Mouse (Mus musculus): ENCODE measurements around the gene Acsf3. TPM values are rescaled to one million over a fixed set of nuclear protein-coding genes. Genes with fewer than 3 reads are reported as not detected.

Acsf3 gene
- total RNA-seq, 1 experiment = 11.7 TPM

DNA sequence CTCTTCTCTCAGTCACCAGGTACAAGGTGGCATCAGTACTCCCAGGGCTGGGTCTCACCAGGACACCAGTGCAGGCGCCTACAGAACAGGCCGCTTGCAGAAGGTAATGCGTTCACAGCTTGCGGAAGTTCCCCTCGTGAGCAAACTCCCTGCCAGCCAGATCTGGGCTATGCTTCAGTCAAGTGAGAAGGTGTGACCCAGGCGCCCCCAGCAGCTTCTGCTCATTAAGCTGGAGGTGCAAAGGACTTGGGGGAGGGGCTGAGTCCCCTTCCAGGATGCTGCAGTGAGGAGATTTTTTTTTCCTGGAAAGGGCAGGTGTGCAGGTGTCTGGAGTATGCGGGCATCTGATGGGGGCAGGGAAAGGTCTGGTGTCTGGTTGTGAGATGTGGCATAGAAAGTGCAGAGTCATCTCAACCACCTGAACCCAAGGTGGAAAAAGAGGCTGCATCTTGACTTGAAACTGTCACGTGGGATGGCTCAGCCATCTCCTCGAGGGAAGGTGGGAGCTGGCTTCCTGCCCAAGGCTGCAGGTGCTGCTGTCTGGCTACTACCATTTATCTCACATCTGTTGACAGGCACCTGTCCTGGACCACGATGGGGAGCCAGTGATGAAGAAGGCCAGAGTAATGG lies 2.7 kb upstream of the Acsf3 start:
- TF ChIP-seq ZC3H11A (IDR thresholded peaks at IDR 0.05; ENCODE audit: borderline replicate concordance, low read depth, low read length) (no peak), HCFC1 (IDR thresholded peaks at IDR 0.05; ENCODE audit: borderline replicate concordance, insufficient read depth, low read length) (no peak), CHD2 (IDR thresholded peaks at IDR 0.05; ENCODE audit: low read depth, low read length) (no peak), ZNF384 (IDR thresholded peaks at IDR 0.05; ENCODE audit: low read depth, low read length) (no peak), MAFK (IDR thresholded peaks at IDR 0.05; ENCODE audit: insufficient read depth, low read depth, low read length) (no peak)
- H3K4me3 ChIP-seq (ENCODE audit: insufficient read depth in 1 of 2, low read depth in 1 of 2, low read length in 2 of 2, poor library complexity in 1 of 2, severe bottlenecking in 1 of 2) = no peak overlapping the region
- no peak overlapping the region for H3K9ac ChIP-seq (ENCODE audit: insufficient read depth, low read depth, low read length, poor library complexity, severe bottlenecking)
- H3K4me1 ChIP-seq (ENCODE audit: control insufficient read depth in 2 of 2, insufficient read depth in 2 of 2, low read length in 2 of 2, poor library complexity in 1 of 2) = peaks cover 2 to 3% of the 10 kb centered on the region in 2 experiments; a peak in 1 of 4 replicates
- H3K9me3 ChIP-seq (ENCODE audit: control insufficient read depth, insufficient read depth, low read depth, low read length) = no peaks in the 10 kb centered on the region
- no peaks in the 10 kb centered on the region for H3K36me3 ChIP-seq (ENCODE audit: control insufficient read depth, insufficient read depth, low read length, poor library complexity, severe bottlenecking)
- in situ Hi-C loops (cut with MboI; ENCODE audit: low sequenced_read_pairs in 2 of 2, unreplicated experiment in 2 of 2) = no loop called here
- H3K27ac ChIP-seq (ENCODE audit: insufficient read depth, low read depth, low read length, poor library complexity, severe bottlenecking) = no peak overlapping the region
- DNase-seq (ENCODE audit: low read depth, low spot score) = no peak

DNA sequence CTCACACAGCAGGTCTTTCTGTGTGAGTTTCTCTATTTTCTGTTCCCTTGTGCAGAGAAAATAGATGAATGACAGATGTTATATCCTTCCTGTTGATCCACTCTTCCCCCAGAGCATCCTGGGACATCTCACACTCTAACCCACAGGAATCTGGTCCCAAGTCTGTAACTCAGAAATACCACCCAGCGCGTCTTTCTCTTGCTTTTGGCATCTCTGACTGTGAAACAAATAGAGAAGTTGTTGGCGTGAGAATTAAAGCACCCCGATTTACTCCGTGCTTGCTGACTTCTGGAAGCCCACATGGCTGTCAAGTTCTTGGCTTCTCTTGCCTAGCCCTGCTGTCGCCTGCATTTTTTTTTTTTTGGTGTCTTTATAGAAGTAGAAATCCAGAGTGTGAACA lies 2.4 kb downstream of the Acsf3 start:
- peaks cover 5% of the 10 kb centered on the region; the same call in 1 of the 2 replicates for H3K36me3 ChIP-seq (ENCODE audit: control insufficient read depth, insufficient read depth, low read length, poor library complexity, severe bottlenecking)
- H3K4me1 ChIP-seq (ENCODE audit: control insufficient read depth in 2 of 2, insufficient read depth in 2 of 2, low read length in 2 of 2, poor library complexity in 1 of 2) = peaks cover 2% of the 10 kb centered on the region in 2 experiments; a peak in 1 of 4 replicates
- DNase-seq (ENCODE audit: low read depth, low spot score) = no peak
- in situ Hi-C loops (cut with MboI; ENCODE audit: low sequenced_read_pairs in 2 of 2, unreplicated experiment in 2 of 2) = no loop called here
- no peaks in the 10 kb centered on the region for H3K9me3 ChIP-seq (ENCODE audit: control insufficient read depth, insufficient read depth, low read depth, low read length)
- H3K4me3 ChIP-seq (ENCODE audit: insufficient read depth in 1 of 2, low read depth in 1 of 2, low read length in 2 of 2, poor library complexity in 1 of 2, severe bottlenecking in 1 of 2) = no peak overlapping the region
- no peak for TF ChIP-seq ZC3H11A (IDR thresholded peaks at IDR 0.05; ENCODE audit: borderline replicate concordance, low read depth, low read length)
- TF ChIP-seq MAFK (IDR thresholded peaks at IDR 0.05; ENCODE audit: insufficient read depth, low read depth, low read length) = no peak
- no peak for TF ChIP-seq HCFC1 (IDR thresholded peaks at IDR 0.05; ENCODE audit: borderline replicate concordance, insufficient read depth, low read length)
- TF ChIP-seq ZNF384 (IDR thresholded peaks at IDR 0.05; ENCODE audit: low read depth, low read length) = no peak
- no peak for TF ChIP-seq CHD2 (IDR thresholded peaks at IDR 0.05; ENCODE audit: low read depth, low read length)
- no peak overlapping the region for H3K27ac ChIP-seq (ENCODE audit: insufficient read depth, low read depth, low read length, poor library complexity, severe bottlenecking)
- H3K9ac ChIP-seq (ENCODE audit: insufficient read depth, low read depth, low read length, poor library complexity, severe bottlenecking) = no peak overlapping the region

GRCm38 (mm10) chr8:122778703-122779239 lies 3.5 kb downstream of the Acsf3 start:
- H3K27ac ChIP-seq (ENCODE audit: insufficient read depth, low read depth, low read length, poor library complexity, severe bottlenecking) = no peak overlapping the region
- in situ Hi-C loops (cut with MboI; ENCODE audit: low sequenced_read_pairs in 2 of 2, unreplicated experiment in 2 of 2) = no loop called here
- peaks cover 5% of the 10 kb centered on the region; the same call in 1 of the 2 replicates for H3K36me3 ChIP-seq (ENCODE audit: control insufficient read depth, insufficient read depth, low read length, poor library complexity, severe bottlenecking)
- TF ChIP-seq ZC3H11A (IDR thresholded peaks at IDR 0.05; ENCODE audit: borderline replicate concordance, low read depth, low read length) = no peak
- TF ChIP-seq ZNF384 (IDR thresholded peaks at IDR 0.05; ENCODE audit: low read depth, low read length) = no peak
- no peak for TF ChIP-seq CHD2 (IDR thresholded peaks at IDR 0.05; ENCODE audit: low read depth, low read length)
- no peak for TF ChIP-seq HCFC1 (IDR thresholded peaks at IDR 0.05; ENCODE audit: borderline replicate concordance, insufficient read depth, low read length)
- no peak for TF ChIP-seq MAFK (IDR thresholded peaks at IDR 0.05; ENCODE audit: insufficient read depth, low read depth, low read length)
- H3K4me3 ChIP-seq (ENCODE audit: insufficient read depth in 1 of 2, low read depth in 1 of 2, low read length in 2 of 2, poor library complexity in 1 of 2, severe bottlenecking in 1 of 2) = no peak overlapping the region
- peaks cover 2% of the 10 kb centered on the region in 2 experiments; a peak in 1 of 4 replicates for H3K4me1 ChIP-seq (ENCODE audit: control insufficient read depth in 2 of 2, insufficient read depth in 2 of 2, low read length in 2 of 2, poor library complexity in 1 of 2)
- H3K9ac ChIP-seq (ENCODE audit: insufficient read depth, low read depth, low read length, poor library complexity, severe bottlenecking) = no peak overlapping the region
- H3K9me3 ChIP-seq (ENCODE audit: control insufficient read depth, insufficient read depth, low read depth, low read length) = no peaks in the 10 kb centered on the region
- DNase-seq (ENCODE audit: low read depth, low spot score) = no peak

DNA sequence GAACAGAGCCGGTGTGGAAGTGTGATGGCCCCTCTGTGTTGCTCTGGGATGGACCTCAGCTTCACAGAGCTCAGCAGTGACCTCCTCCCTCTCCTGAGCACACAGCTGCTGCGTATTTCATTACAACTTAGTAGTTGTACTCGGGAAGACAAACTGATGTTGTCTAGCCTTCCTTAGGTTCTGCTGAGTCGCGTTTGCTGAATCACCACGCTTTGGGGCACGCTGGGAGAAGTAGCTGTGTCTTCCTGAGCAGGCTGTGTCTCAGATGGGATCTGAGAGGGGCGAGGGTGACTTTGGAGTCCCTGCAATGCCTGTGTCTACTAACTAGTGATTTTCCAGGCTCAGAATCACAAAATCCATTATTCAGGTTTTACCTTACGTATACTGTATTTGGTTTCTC lies 4.0 kb downstream of the Acsf3 start:
- TF ChIP-seq CHD2 (IDR thresholded peaks at IDR 0.05; ENCODE audit: low read depth, low read length) (no peak), ZC3H11A (IDR thresholded peaks at IDR 0.05; ENCODE audit: borderline replicate concordance, low read depth, low read length) (no peak), ZNF384 (IDR thresholded peaks at IDR 0.05; ENCODE audit: low read depth, low read length) (no peak), MAFK (IDR thresholded peaks at IDR 0.05; ENCODE audit: insufficient read depth, low read depth, low read length) (no peak), HCFC1 (IDR thresholded peaks at IDR 0.05; ENCODE audit: borderline replicate concordance, insufficient read depth, low read length) (no peak)
- H3K27ac ChIP-seq (ENCODE audit: insufficient read depth, low read depth, low read length, poor library complexity, severe bottlenecking) = no peak overlapping the region
- H3K4me1 ChIP-seq (ENCODE audit: control insufficient read depth in 2 of 2, insufficient read depth in 2 of 2, low read length in 2 of 2, poor library complexity in 1 of 2) = peaks cover 2% of the 10 kb centered on the region in 2 experiments; a peak in 1 of 4 replicates
- in situ Hi-C loops (cut with MboI; ENCODE audit: low sequenced_read_pairs in 2 of 2, unreplicated experiment in 2 of 2) = no loop called here
- DNase-seq (ENCODE audit: low read depth, low spot score) = no peak
- no peak overlapping the region for H3K9ac ChIP-seq (ENCODE audit: insufficient read depth, low read depth, low read length, poor library complexity, severe bottlenecking)
- H3K36me3 ChIP-seq (ENCODE audit: control insufficient read depth, insufficient read depth, low read length, poor library complexity, severe bottlenecking) = peaks cover 7% of the 10 kb centered on the region; the same call in 1 of the 2 replicates
- H3K4me3 ChIP-seq (ENCODE audit: insufficient read depth in 1 of 2, low read depth in 1 of 2, low read length in 2 of 2, poor library complexity in 1 of 2, severe bottlenecking in 1 of 2) = no peak overlapping the region
- no peaks in the 10 kb centered on the region for H3K9me3 ChIP-seq (ENCODE audit: control insufficient read depth, insufficient read depth, low read depth, low read length)
